Mouse (Mus musculus): Measurements from ENCODE around the gene Mospd3.

- no peak for TF ChIP-seq CTCF (IDR thresholded peaks at IDR 0.05; ENCODE audit: low read depth, low read length)
- TF ChIP-seq EP300 (IDR thresholded peaks at IDR 0.05; ENCODE audit: insufficient read depth, low read depth, low read length), result no peak
These were observed 18.2 kb downstream of the Mospd3 start for GRCm38 (mm10) chr5:137582702-137583101.
